Mouse (Mus musculus) urinary bladder, adult 2 months (tissue): ENCODE measurements at regions not wholly inside any gene's neighbourhood (a gene's known extent, or its start where the extent isn't known, plus 50 kb on each side); places are given as distances from the start of the nearest gene placed in this dataset.

Source experiments
- DNase-seq: peaks from one replicate; pipeline ENCODE4 v3.0.0; 2022; ENCODE audit warnings: low spot score

DNA sequence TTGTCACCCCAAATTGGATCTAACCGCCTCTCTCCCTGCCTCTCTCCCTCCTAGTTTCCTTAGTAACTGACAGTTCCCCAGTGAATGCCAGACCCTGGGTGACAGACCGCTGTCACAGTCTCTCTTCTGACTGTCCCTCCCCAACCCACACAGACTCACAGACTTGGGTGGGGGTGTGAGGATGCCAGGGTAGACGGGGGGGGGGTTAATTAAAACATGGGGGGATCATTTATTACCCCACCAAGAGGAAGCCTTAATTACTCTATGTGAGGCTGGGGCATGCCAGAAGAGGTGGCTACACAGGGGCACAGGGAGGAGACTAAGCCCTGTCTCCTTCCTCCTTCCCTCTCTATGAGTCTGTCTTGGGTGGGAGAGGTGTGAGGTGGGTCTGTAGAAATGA is 261.1 kb upstream of the Gm4791 start:
- no peak for DNase-seq

DNA sequence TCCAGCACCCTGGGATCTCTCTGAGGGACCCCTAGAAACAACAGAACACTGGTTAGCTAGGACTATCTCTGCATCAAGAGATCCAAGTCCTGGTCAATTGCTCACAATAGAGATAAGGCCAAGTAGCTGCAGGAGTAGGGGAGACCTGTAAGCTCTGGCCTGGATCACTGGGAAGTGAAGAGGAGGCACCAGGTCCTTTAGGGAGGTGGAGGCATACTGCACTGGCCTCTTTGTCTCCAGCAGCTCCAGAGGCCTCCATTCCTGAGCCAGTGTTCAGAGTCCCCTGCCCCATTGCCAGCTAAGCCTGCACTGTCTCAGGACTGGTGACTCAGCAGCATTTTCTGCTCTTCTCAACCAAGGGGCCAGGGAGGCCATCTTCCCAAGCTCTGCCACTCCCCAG is 262.3 kb upstream of the Gm4791 start:
- DNase-seq, result no peak

DNA sequence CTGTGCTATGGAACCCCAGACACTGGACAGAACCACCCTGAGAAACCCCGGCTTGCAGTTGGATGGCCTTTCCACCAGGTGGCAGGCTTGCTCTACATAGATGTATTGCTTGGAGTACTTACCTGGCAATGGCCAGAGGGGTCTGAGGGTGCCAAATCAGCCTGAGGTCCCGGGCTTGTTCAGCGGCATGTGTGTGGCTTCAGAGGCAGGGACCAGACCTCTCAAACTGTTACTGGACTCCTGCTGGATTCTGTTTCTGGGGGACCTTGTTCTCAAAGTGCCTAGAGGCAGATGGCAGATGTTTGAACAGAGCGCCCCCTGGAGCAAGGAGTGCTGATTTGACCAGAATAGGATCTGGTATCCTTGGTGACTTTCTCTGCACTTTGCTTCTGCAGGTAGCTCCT is 262.9 kb upstream of the Gm4791 start:
- peak; percentile 76 for DNase-seq

DNA sequence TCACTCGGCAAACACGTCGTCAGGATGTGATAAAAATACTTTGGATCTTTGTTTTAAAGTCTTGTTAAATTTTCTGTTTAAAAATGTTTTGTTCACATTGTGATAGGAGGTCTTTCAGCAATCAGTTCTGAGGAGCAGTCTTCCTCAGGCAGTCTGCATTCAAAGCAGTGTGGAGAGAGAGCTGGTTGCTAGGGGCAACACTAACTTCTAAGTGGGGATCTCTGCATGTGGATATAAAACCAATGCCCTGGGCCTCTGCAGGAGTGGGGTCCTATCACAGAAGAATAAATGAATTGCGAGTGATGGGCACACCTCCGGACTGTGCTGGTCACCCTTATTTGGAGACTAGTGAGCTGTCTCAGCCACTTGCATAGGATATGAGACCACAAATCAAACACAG is 270.1 kb upstream of the Gm4791 start:
- no peak for DNase-seq

DNA sequence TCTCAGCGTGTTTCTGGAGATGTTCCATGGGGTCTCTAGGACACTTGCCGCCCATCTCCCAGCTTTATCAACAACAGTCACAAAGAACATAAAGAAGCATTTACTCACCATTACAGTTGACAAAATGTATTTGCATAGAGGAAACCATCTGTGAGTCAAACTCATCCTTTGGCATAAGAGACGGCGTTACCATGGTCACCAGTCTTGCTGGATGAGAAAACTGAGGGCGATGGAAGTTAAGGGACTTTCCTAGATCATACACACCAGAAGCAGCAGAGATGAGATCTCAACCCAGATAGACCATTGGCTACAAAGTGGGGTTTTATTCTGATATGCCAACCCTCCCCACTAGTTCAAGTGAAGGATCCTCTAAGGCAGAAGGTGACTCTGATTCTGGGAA is 274.3 kb upstream of the Gm4791 start:
- DNase-seq, result no peak

DNA sequence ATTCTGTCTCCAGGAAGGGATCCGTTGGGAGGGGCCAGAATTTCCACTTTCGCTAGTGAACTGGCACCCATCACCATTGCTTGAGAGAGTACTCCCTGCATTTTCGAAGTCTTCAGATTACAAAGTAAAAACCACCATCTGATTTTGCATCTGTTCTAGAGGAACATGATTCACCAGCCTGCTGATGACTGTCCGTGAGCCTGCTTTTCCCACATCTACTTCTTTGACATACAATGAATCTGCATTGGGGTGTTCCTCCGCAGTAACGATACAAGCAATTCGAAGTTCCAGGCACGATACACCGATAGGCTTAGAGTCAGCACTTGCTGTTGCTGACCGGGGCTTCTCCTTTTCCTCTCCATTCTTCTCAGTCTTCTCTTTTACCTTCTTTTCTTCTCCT is 285.1 kb upstream of the Gm4791 start:
- no peak for DNase-seq

DNA sequence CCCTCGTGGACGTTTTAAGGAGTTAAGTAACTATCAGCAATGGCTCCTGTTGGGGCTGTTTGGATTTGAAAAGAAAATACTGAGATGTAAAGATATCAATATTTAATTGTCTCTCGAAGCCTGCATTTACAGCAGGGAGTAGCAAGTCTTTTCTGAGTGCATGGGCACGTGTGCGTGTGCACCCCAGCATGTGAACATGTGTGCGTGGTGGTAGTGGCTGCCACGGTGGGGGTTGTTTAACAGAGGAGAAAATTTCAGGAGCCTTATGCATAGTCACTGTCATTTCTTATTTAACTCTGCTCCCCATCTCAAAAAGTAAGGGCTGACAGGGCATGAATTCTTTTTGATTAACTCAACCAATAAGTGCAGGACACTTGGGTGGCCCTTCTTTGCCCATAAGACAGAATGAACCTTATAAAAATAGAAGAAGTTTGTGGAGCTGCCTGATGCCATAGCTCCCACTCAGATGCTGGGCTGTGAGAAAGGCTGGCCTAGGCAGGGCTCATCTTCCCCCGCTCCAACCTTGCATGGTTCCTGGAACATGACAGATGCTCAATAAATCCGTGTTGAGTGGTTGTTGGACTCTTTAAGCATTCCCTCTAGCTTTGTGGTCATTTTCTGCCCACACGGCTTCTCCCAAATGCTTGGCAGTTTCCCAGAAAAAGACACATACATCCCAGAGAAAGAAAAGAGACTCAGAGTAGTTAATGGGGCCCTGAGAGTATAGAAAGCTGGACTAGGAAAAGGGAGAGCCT is 294.2 kb upstream of the Gm4791 start:
- DNase-seq, result no peak

DNA sequence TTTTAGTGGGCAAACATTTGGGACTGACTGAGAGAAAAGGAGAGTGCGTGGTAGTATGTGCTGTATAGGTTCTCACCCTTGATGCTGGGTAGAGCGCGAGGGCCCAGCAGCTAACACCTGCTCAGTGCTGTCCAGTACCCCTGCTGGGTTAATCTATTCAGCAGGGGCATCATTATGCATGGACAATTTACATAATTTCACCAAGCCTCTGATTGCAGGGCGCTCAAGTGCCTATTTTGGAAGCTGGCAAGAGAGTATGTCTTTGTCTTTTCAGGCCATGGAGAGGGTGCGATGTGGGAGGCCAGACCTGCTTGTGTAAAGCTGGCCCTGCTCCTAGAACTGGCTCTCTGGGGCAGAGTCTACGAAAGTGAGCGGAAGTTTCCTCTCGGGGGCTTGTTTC is 294.9 kb upstream of the Gm4791 start:
- DNase-seq, result no peak

DNA sequence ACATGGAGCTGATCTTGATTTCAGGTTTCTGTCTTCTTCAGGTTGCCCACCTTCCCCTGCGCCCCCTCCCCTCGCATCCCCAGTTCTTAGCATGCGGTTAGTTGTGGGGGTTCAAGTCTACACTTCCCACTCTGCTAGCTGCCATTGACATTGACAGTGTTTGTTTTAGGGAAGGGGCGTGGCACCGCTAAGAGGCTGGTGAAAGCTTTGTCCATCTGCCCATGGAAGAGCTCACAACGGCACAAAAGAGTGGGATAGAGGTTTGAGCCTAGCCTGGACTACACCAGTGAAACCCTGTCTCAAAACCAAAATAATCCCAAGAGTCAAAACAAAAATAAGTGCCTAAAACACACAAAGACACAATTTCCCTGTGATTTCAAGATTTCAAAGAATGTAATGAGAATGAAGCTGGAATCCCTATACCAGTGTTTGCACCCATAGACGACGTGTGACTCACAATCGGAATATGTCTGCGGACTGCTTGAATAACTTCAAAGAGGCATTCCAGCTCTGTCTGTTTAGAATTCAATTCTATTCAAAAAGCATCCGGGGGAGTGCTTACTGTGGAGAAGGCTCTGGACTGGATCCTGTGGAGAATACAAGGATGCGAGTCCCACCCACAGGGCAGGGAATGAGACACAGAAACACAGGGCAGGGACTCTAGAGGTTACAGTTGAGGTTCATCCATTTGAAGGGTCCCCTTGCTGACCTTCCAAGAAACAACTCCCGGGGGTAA is 295.5 kb upstream of the Gm4791 start:
- no peak for DNase-seq

DNA sequence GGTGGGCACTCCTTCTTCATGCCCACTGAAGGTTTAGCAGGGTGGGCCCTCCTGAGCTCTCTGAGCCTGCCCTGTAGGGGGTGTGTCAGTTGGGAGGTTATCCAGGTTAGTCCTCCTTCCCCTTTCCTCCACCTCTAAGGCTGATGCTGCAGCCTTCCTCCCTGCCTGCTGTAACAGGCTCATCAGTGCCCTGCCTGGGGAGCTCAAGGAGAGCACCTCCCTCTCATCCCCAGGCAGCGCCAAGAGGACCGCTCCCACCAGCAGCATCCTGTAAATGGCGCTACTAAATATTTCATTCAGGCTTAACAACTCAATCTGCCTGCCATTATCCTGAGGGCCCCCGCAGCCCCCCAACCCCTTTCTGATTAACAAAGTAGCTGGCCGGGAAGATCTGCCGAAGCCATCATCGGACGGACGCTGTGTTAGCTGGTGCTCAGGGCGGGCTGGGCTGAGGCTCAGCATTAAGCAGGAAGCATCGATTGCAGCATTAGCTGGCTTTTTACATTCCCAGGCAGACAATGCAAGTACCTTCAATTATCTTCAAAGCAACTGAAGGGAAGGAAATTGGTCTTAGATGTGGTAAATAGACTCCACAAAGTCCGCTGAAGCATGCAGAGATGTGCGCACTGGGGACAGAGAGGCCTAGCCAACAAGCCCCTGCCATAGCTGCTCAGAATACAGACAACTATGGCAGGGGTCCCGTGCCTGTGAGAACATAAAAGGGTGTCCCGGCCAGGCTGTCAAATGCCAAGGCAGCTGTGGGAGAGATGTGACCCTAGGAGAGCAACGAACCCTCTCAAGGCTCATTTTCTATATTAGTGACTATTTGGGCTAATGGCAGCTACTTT is 296.3 kb upstream of the Gm4791 start:
- DNase-seq, result no peak

DNA sequence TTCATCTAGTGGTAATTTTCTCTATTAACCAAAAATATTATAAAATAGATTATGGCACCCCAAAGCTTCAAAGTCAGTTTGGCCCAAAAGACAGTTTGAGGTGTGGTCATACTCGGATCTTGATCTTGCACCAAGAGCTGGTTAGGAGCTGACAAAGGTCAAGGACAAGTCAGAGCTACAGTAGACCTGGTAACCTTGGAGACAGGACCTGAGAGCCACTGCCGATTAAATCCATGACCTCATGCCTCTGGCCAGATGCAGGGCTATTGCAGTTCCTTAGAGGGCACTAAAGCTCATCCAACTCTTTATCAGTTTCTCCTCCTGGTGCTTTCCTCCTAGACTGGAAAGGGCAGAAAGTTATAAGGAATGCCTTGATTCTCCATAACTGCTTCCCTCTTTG is 302.4 kb upstream of the Gm4791 start:
- no peak for DNase-seq

DNA sequence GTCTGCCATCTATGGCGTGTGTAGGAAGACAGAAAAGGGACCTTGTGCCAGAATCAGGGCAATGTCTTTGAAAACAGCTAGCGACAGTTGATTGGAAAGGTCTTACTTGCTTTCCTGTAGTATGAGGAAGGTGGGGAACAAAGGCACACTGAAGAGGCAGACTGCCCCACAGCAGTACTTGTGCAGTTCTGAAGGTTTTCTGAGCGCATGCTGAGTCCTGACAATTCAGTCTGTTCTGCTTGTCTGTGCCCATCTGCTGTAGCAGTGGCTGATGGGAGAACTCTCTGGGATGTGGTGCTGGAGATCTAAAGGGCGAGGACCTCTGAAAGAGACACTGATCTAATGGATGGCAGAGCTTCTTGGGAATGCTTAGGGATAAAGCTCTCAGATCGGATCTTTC is 309.2 kb upstream of the Gm4791 start:
- no peak for DNase-seq

DNA sequence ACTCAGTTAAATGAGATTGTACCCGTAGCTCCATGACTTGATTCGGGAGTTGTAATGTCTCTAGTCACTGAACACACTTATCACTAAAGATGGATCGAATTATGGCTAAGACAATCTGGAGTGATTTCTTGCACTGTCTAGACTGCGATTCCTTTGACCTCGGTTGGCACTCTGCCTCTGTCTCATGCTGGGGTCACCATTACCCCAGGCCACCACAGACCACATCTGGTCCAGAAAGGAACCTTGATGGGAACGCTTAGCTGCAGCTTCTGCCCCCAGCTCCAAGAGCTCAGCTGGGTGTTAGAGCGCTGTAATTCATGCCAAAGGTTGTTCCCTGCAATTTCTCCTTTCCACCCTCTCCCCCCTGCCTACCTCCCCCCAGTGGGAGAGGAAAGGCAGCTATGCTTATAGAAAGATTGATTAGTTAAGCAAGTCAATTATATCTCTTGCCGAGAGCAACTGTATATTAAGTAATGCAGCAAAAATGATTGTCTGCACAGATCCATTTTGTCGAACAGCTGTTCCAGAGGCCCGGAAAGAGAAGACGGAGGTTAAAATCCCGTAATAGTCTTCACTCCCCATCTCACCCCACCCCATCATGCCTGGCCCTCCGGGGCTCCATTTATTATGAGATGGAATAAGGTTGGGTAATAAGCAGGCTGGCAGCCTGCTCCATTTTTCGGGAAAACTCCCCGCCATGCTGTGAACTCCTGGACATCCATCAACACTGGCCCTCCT is 314.3 kb upstream of the Gm4791 start:
- DNase-seq, result no peak

DNA sequence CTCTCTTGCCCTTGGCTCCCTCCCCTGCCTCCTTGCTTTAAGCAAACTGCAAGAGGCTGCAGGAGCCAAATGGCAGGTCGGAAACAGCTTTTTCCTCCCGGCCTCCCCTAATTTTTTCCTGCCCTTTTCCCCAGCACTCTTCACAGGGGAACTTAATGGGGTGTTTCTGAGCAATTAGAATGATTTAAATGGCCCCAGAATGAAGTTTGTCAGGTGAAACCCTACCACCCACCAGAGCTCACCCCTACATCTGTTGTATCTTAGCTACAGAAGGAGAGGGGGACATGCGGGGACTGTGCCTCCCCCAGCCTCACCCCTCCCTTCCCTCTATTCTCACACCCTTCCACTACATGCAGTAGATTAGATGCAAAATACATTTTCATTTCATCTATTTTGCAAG is 326.5 kb upstream of the Gm4791 start:
- no peak for DNase-seq

DNA sequence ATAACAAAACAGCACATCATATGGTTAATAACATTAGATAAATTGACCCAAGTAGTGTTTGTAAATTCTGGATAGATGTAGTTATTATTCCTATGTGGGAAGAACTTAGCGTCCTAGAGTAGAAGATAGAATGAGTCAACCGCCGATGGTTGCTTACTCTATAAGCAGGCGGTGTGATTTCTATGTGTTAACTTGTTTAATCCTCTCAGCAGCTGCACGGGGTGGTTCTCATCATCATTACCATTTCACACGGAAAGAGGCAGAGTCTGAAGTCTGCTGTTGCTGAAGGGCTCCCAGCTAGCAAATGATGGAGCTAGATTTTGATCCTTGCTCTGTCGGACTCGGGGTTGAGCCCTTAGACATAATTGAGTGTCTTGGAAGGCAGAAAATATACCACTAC is 334.6 kb upstream of the 4931429L15Rik start:
- DNase-seq, result no peak

DNA sequence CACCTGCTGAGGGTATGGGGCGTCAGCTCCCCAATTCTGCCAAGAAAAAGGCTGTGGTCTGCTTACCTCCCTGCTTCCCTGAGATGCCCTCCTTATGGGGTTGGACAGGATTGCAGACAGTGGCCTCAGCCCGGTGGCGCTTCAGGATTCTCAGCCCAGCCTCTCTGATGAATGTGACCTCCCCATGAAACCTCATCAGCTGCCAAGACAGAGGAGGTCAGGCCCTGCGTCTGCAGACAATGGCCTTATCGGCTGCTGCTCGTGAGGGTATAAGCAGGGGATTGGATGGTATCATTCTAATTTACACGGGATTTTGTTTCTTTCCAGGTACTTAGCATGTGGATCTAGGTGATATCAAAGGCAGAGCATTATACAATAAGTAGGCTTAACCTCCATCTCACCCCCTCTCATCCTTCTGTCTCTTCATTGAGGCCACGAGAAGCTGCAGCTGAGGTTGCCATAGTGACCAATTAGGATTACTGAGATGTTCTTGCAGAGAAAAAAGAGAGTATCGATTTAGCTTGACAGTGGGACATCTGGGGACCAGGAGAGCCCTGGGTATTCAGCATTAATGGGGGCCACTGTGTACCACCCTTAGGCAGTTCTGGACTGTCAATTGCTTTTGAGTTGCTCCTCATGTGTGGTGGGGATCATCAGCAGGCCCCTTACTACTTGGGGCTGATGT is 327.6 kb upstream of the 4931429L15Rik start:
- DNase-seq, result no peak

DNA sequence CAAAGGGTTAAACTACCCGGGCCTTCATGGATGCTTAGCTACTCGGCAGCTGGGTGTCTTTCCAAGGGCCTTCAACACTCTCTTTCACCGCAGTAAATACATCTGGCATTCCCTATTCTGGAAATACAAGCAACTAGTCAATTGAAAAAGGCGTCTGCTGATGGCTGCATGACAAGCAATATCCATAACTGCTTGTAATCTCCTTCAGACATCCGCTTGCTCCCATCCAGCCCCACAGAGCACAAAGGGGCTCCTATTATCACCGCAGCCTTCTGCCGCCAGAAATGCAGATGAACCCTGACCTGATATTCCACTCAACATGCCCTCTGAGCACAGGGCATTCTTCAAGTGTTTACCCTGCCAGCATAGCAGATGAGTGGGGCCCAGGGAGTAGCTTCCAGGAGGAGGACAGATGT is 325.7 kb upstream of the 4931429L15Rik start:
- no peak for DNase-seq

DNA sequence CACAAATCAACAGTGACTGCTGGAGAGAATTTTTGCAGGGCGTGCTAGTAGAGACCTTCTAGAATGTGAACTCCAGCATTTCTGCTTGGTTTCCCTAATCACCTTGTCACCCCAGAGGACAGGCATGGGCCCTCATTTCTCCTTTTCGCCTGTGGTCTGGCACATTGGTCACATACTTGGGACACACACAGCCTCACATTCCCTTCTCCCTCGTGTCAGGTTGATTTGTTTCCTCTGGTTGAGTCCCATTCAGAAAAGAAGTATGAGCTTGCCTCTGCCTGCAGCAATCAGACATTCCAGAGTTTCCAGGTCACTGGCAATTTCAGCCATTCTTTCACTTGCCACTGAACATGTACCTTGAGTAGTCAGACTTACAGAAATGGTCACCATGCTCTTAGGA is 323.8 kb upstream of the 4931429L15Rik start:
- no peak for DNase-seq

DNA sequence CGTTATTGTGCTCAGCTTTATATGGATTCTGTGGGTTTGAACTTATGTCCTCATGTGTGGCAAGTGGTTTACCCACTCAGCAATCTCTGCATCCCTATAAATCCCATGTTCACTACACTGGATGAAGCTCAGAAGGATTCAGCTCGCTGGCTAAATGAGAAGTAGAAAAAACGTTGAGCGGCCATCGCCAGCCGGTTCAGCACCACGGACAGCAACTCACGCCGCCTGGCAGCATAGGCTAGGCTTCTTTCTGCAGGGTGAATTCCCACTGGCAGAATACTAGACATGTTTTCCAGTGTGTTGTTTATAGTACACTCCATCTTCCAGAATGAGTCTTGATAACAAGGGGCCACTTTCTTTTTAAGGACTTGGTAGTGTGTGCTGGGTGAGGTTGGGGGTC is 322.9 kb upstream of the 4931429L15Rik start:
- DNase-seq, result no peak

DNA sequence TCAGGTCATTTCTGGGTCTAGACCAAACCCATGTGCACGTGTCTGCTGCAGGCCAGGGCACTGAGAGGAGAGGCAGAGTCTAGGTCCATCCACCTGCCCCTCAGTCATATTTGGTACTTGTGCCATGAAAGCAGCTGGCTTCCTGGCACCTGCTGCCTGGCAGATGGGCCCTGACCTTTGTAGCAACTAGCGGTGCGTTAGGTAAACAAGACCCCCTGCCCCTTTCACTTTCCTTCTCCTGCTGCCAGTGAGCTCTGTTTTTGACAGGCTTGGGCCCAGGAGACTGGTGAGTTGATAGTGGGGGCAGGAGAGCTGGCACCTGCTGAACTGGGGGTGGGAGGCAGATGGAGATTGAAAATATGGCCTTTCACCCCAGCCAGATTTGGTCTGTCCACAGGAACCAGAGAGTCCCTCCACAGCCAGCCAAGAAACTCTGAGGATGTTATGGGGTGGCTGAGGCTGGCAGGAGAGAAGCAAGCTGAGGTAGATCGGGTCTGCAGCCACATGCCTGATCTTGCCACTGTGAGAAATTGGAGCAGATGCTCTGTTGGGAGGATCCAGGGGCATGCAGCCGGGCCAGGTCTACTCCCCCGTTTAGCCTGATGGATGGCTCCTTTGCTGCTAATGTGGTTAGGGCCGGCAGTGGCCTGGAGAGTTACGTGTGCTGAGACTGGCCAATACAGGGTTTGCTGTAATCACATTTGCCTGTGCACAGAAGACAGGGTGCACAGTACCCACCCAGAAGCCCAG is 316.6 kb upstream of the 4931429L15Rik start:
- no peak for DNase-seq

DNA sequence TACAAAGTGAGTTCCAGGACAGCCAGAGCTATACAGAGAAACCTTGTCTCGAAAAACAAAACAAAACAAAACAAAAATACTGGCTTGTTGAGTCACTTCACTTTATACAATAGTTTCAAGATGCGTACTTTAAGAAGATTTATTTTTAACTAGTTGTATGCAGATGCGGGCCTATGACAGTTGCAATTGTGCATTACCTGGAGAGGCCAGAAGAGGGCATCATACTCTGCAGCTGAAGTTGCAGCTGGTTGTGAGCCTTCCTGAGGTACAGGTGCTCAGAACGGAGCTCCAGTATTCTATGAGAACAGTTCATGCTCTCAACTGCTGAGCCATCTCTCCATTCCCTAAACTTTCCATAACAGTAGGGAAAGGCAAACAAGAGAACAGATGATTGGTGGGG is 314.2 kb upstream of the 4931429L15Rik start:
- no peak for DNase-seq
